Mouse (Mus musculus) kidney, adult 2 months (tissue): ENCODE measurements around the gene Lrp11.

Source experiments
- CTCF ChIP-seq: fragments of 200-500 bp; conservative IDR thresholded peaks from 2 replicates; pipeline ENCODE4 v1.5.1; 2011; ENCODE audit warnings: low read depth, mild to moderate bottlenecking, control low read depth, low read length, moderate library complexity, mixed read lengths; ENCODE audit not compliant: insufficient read depth, insufficient read length
- POLR2A ChIP-seq: fragments of 200-500 bp; IDR thresholded peaks from one replicate; pipeline ENCODE4 v1.6.1; 2011; ENCODE audit warnings: low read depth, low read length, control low read depth

- TF ChIP-seq CTCF (no peak), POLR2A (no peak)
Measured at GRCm38 (mm10) chr10:7589592-7590233, at the start of gene Lrp11.
